Mouse (Mus musculus): ENCODE data around the gene Sipa1.

The Sipa1 gene

GRCm38 (mm10) chr19:5641021-5641420 is 22.5 kb downstream of the Sipa1 start:
- no peak for DNase-seq

- no peak for DNase-seq
These were observed 23.2 kb downstream of the Sipa1 start for GRCm38 (mm10) chr19:5640339-5640738.

- no peak for DNase-seq
These were observed 25.0 kb downstream of the Sipa1 start for GRCm38 (mm10) chr19:5638416-5639005.

GRCm38 (mm10) chr19:5637069-5638047 is 26.1 kb downstream of the Sipa1 start, which contains the start of gene Rela:
Gene Rela, plus strand, starts transcription at chr19:5637483.
- peak; percentile 94 for DNase-seq

GRCm38 (mm10) chr19:5636571-5637041 is 26.9 kb downstream of the Sipa1 start:
- no peak for DNase-seq

GRCm38 (mm10) chr19:5636036-5636570 is 27.4 kb downstream of the Sipa1 start:
- no peak for DNase-seq

- no peak for DNase-seq
These were observed 31.4 kb downstream of the Sipa1 start for GRCm38 (mm10) chr19:5632120-5632519.

- no peak for DNase-seq
These were observed 33.6 kb downstream of the Sipa1 start for GRCm38 (mm10) chr19:5629907-5630306.

- no peak for DNase-seq
These were observed 38.2 kb downstream of the Sipa1 start for GRCm38 (mm10) chr19:5625311-5625710.

- DNase-seq: no peak
These were observed 41.6 kb downstream of the Sipa1 start for GRCm38 (mm10) chr19:5621884-5622283.

GRCm38 (mm10) chr19:5620007-5620406 is 43.5 kb downstream of the Sipa1 start:
- DNase-seq: no peak

GRCm38 (mm10) chr19:5614953-5615352 is 48.6 kb downstream of the Sipa1 start:
- no peak for DNase-seq

- no peak for DNase-seq
These were observed 50.6 kb downstream of the Sipa1 start for GRCm38 (mm10) chr19:5612762-5613411.

- no peak for DNase-seq
These were observed 51.5 kb downstream of the Sipa1 start for GRCm38 (mm10) chr19:5611973-5612372.

GRCm38 (mm10) chr19:5609547-5610404 is 53.7 kb downstream of the Sipa1 start, which contains the start of gene Kat5:
Gene Kat5, minus strand, starts transcription at chr19:5610237.
- peak; percentile 92 for DNase-seq

- DNase-seq: no peak
These were observed 54.3 kb downstream of the Sipa1 start for GRCm38 (mm10) chr19:5609171-5609546.

GRCm38 (mm10) chr19:5608707-5609106 is 54.8 kb downstream of the Sipa1 start:
- DNase-seq: peak; percentile 36

- DNase-seq: peak; percentile 35
These were observed 55.6 kb downstream of the Sipa1 start for GRCm38 (mm10) chr19:5607705-5608410.

- no peak for DNase-seq
These were observed 57.3 kb downstream of the Sipa1 start for GRCm38 (mm10) chr19:5606196-5606595.

- DNase-seq: no peak
These were observed 58.4 kb downstream of the Sipa1 start for GRCm38 (mm10) chr19:5605126-5605525.

- no peak for DNase-seq
These were observed 59.8 kb downstream of the Sipa1 start for GRCm38 (mm10) chr19:5603664-5604063.
